Mouse (Mus musculus): ENCODE data around the gene Slc2a4.

Slc2a4 gene

DNA sequence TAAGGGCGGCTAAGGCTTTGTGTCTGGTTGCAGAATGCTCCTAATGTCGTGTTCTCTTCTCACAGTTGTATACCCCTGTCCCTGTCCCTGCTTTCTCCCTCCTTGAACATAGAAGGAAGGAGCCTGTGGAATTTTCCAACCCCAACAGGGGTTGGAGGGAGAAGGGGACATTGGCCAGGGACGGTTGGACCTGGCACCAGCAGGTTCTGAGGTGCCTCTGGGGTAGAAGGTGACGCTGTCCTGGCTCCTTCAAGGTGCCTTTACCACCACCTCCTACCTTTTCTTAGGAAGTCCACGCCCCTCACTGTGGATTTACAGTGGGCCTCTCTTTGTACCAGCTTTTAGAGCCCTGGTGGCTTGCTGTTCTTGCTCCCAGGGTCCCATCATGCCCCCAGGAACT, 10.2 kb downstream of the Slc2a4 start:
- POLR2A ChIA-PET: interaction anchor here (0.6 to 19.7 kb wide), 22 partner anchors 9 to 152 kb away, joined by 3 to 350 read pairs (median 5); partner anchors contain the start of genes Eif5a (in 3 of the 4), Slc2a4 (in 3 of the 4), 2810408A11Rik (in 2 of the 4) and Neurl4 (in 2 of the 4)

GRCm38 (mm10) chr11:69937385-69937784, 10.6 kb downstream of the Slc2a4 start:
- ChIA-PET POLR2A (interaction anchor here (0.6 to 19.7 kb wide), 24 partner anchors 9 to 183 kb away, joined by 3 to 350 read pairs (median 5); partner anchors contain the start of genes Eif5a (in 3 of the 4), Slc2a4 (in 3 of the 4), 2810408A11Rik (in 1 of the 4) and Cldn7 (in 1 of the 4)), CTCF (interaction anchor here (0.5 to 11.3 kb wide), 10 partner anchors 9 to 662 kb away, joined by 3 to 378 read pairs (median 5); partner anchors contain the start of genes Slc2a4 (in 4 of the 4) and Dvl2 (in 1 of the 4))

More for the DNA sequence above, 10.2 kb downstream of the Slc2a4 start:
- CTCF ChIA-PET: interaction anchor here (0.6 to 11.3 kb wide), 7 partner anchors 11 to 117 kb away, joined by 4 to 378 read pairs (median 13); partner anchors contain the start of genes Slc2a4 (in 4 of the 4) and Dvl2 (in 1 of the 4)

- CTCF ChIA-PET: interaction anchor here (0.5 to 11.3 kb wide), 17 partner anchors 8 to 661 kb away, joined by 3 to 378 read pairs (median 4); partner anchors contain the start of genes Slc2a4 (in 4 of the 4), Cldn7 (in 2 of the 4) and Eif5a (in 1 of the 4)
- POLR2A ChIA-PET: interaction anchor here (0.5 to 19.7 kb wide), 29 partner anchors 10 to 277 kb away, joined by 3 to 350 read pairs (median 5); partner anchors contain the start of genes Slc2a4 (in 3 of the 4), 2810408A11Rik (in 2 of the 4), Eif5a (in 2 of the 4) and Neurl4 (in 2 of the 4)
These were observed 11.2 kb downstream of the Slc2a4 start for GRCm38 (mm10) chr11:69936714-69937347.

- ChIA-PET POLR2A (interaction anchor here (0.6 to 19.7 kb wide), 34 partner anchors 9 to 496 kb away, joined by 3 to 350 read pairs (median 6); partner anchors contain the start of genes Eif5a (in 4 of the 4), Slc2a4 (in 3 of the 4), 2810408A11Rik (in 2 of the 4) and Ctdnep1 (in 2 of the 4)), CTCF (interaction anchor here (0.6 to 11.3 kb wide), 14 partner anchors 9 to 636 kb away, joined by 3 to 378 read pairs (median 18); partner anchors contain the start of genes Slc2a4 (in 4 of the 4), Cldn7 (in 2 of the 4) and Eif5a (in 1 of the 4))
These were observed 11.8 kb downstream of the Slc2a4 start for GRCm38 (mm10) chr11:69936156-69936555.

DNA sequence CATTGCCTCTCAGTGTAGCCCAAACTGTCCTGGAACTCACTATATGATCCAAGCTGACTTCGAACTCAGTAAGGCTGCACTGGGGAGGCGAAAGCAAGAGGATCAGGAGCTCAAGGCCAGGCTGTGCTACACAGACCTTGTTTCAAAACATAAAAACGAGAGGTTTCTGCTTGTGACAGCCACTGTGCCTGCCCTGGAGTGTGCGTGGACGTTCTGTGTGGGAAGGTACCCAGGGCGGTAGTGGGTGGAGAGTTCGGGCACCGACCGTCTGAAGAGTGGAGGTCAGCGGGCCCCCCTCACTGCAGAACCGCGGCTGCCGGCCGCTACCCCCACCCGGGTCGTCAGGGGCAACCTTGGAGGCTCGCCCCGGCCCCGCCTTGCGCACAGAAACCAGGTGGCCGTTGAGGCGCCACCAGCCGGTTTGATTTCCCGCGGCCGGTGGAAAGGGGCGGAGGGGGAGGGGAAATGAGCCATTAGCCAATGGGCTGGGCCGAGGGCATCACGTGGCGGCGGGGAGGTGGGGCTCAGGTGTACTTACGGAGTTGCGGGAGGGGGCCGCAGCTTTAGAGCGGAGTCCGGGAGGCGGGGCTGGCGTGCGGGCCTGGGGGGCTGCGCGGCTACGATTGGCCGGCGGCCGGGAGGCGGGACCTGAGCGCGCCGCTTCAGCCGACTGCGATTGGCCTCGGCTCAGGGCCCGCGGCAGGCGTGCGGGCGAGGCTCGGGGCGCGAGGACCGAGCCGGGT, 12.7 kb downstream of the Slc2a4 start, which contains the start of gene Ybx2:
TSS of gene Ybx2 (plus strand) at position 660 of the 743 bp plus-strand sequence.
- POLR2A ChIA-PET: interaction anchor here (0.6 to 19.7 kb wide), 45 partner anchors 10 to 304 kb away, joined by 3 to 350 read pairs (median 5); partner anchors contain the start of genes Eif5a (in 4 of the 4), Slc2a4 (in 3 of the 4), Ctdnep1 (in 2 of the 4) and Dvl2 (in 2 of the 4)
- CTCF ChIA-PET: interaction anchor here (0.7 to 11.3 kb wide), 38 partner anchors 9 to 386 kb away, joined by 3 to 378 read pairs (median 6); partner anchors contain the start of genes Slc2a4 (in 4 of the 4), Cldn7 (in 2 of the 4), Eif5a (in 2 of the 4) and Tmem95 (in 2 of the 4)

DNA sequence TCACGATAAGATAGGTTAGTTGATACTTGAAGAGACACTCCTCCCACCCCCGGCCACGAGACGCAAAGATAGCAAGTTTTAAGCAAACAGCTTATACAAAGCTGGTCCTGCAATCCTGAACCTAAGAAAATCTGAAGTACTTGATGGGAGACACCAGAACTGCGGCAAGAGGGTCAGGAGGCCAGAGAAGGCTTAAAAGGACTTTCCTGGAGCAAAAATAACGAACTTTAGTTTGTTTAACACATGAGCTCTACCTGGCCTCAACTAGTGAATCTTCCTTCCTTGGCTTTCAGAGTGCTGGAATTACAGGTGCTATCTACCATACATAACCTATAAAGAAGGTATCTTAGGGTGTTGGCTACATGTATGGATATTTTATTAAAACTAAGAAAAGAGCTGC, 13.3 kb downstream of the Slc2a4 start:
- ChIA-PET CTCF (interaction anchor here (0.5 to 11.3 kb wide), 89 partner anchors 9 to 515 kb away, joined by 3 to 378 read pairs (median 5); partner anchors contain the start of genes Slc2a4 (in 4 of the 4), Eif5a (in 3 of the 4), Elp5 (in 3 of the 4) and Slc16a11 (in 3 of the 4)), POLR2A (interaction anchor here (0.7 to 19.7 kb wide), 52 partner anchors 11 to 278 kb away, joined by 3 to 350 read pairs (median 4); partner anchors contain the start of genes Eif5a (in 4 of the 4), Slc2a4 (in 3 of the 4), Ctdnep1 (in 2 of the 4) and Dvl2 (in 2 of the 4))

DNA sequence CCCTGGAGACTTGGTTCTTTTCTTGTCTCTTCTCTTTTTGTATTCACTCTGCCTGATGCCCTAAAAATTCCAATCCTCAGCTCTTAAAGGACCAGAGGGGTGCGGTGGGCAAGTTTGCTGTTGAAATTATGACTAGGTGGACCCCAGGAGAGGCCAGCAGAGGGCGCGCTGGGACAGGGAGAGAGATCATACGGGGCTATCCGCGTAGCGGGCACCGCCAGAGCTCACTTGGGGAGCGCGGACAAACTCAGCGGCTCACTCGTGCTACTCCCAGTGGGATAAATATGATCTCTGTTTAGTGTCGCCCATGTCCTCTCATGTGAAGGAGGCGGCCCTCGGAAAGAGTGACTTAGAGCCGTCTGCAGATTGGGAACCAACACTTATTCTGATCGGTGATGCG, 13.8 kb downstream of the Slc2a4 start:
- CTCF ChIA-PET: interaction anchor here (0.5 to 11.3 kb wide), 110 partner anchors 8 to 515 kb away, joined by 3 to 378 read pairs (median 4); partner anchors contain the start of genes Slc2a4 (in 4 of the 4), Eif5a (in 3 of the 4), Elp5 (in 3 of the 4) and Cldn7 (in 2 of the 4)

DNA sequence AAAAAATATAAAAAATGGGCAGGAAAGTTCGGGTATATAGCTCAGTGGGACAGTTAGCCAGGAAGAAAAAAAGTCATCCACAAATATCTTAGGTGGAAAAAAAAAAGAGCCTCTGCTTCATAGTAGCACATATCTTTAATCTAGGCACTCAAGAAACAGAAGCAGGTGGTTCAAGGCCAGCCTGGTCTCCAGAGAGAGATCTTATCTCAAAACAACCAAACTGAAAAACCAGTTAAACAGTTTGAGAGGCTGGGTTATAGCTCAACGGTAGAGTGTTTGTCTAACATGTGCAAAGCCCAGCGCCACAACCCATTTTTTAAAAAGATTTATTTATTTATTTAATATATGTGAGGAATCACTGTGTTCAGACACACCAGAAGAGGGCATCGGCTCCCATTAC, 14.9 kb downstream of the Slc2a4 start:
- ChIA-PET CTCF (interaction anchor here (0.6 to 11.3 kb wide), 33 partner anchors 7 to 405 kb away, joined by 3 to 378 read pairs (median 5); partner anchors contain the start of genes Slc2a4 (in 4 of the 4), Eif5a (in 2 of the 4), Tmem95 (in 2 of the 4) and Acadvl (in 1 of the 4)), POLR2A (interaction anchor here (0.6 to 19.7 kb wide), 10 partner anchors 11 to 280 kb away, joined by 3 to 350 read pairs (median 16); partner anchors contain the start of genes Eif5a (in 4 of the 4), Slc2a4 (in 2 of the 4), Cldn7 (in 1 of the 4) and Gps2 (in 1 of the 4))

More for the DNA sequence above, 13.8 kb downstream of the Slc2a4 start:
- POLR2A ChIA-PET: interaction anchor here (0.5 to 19.7 kb wide), 46 partner anchors 12 to 279 kb away, joined by 3 to 350 read pairs (median 4); partner anchors contain the start of genes Eif5a (in 4 of the 4), Slc2a4 (in 3 of the 4), Ctdnep1 (in 2 of the 4) and 2810408A11Rik (in 1 of the 4)

GRCm38 (mm10) chr11:69932254-69932653, 15.7 kb downstream of the Slc2a4 start:
- ChIA-PET POLR2A (interaction anchor here in 2 of 4 experiments (0.5 to 19.7 kb wide), 9 partner anchors 10 to 487 kb away, joined by 3 to 350 read pairs (median 8); partner anchors contain the start of genes Eif5a (in 2 of the 2), Slc2a4 (in 2 of the 2), Dvl2 (in 1 of the 2) and Gps2 (in 1 of the 2)), CTCF (interaction anchor here in 3 of 4 experiments (0.7 to 11.3 kb wide), 9 partner anchors 10 to 68 kb away, joined by 3 to 378 read pairs (median 5); partner anchors contain the start of genes Slc2a4 (in 2 of the 3), 2810408A11Rik (in 1 of the 3), Dvl2 (in 1 of the 3) and Eif5a (in 1 of the 3))

GRCm38 (mm10) chr11:69931769-69932168, 16.2 kb downstream of the Slc2a4 start:
- ChIA-PET POLR2A (interaction anchor here in 2 of 4 experiments (0.5 to 19.7 kb wide), 9 partner anchors 11 to 487 kb away, joined by 3 to 350 read pairs (median 3); partner anchors contain the start of genes Eif5a (in 2 of the 2), Dvl2 (in 1 of the 2), Gps2 (in 1 of the 2) and Slc2a4 (in 1 of the 2)), CTCF (interaction anchor here (0.8 to 11.3 kb wide), 10 partner anchors 17 to 68 kb away, joined by 3 to 378 read pairs (median 4); partner anchors contain the start of genes Slc2a4 (in 2 of the 4), 2810408A11Rik (in 1 of the 4), Dvl2 (in 1 of the 4) and Neurl4 (in 1 of the 4))

DNA sequence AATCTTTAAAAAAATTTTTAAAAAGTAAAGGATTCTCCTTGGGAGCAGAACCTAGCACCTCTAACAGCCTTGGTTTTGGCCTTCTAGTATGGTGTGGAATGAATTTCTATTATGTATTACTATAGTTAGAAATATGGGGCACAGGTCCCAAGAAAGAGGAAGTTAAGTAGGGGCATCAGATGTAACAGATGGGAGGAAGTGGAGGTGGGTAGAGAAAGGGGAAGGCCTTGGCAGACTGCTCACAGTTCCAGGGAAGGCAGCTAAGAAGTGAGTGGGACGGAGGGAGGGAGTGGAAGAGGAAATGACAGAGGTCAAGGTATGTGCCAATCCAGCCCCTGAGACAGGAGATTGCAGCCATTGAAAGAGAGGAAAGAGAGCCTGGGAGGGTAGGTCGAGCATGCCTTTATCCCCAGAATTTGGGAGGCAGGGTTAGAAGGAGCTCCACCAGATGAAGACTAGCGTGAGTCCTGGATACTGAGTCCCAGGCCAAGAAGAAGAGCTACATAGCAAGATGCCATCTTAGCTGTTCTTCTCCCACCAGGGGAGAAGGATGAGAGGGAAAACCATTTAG, 16.9 kb downstream of the Slc2a4 start:
- ChIA-PET POLR2A (interaction anchor here in 3 of 4 experiments (0.6 to 19.7 kb wide), 9 partner anchors 10 to 172 kb away, joined by 3 to 350 read pairs (median 3); partner anchors contain the start of genes Eif5a (in 2 of the 3), Dvl2 (in 1 of the 3), Gps2 (in 1 of the 3) and Slc2a4 (in 1 of the 3)), CTCF (interaction anchor here (1.1 to 11.3 kb wide), 6 partner anchors 18 to 48 kb away, joined by 3 to 378 read pairs (median 4); partner anchors contain the start of gene Slc2a4 (in 2 of the 4))

DNA sequence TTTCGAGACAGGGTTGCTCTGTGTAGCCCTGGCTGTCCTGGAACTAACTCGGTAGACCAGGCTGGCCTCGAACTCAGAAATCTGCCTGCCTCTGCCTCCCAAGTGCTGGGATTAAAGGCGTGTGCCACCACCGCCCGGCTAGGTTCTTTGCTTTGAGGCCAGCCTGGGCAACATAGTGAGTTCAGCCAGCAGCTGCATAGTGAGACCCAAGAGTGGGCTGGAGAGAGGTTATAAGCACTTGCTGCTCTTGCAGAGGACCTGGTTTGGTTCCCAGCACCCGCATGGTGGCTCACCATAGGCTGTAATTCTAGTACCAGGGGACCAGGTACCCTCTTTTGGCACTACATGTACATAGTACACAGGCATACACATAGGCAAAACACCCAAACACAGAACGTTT, 17.8 kb downstream of the Slc2a4 start:
- CTCF ChIA-PET: interaction anchor here in 3 of 4 experiments (0.6 to 11.3 kb wide), 3 partner anchors 18 to 576 kb away, joined by 6 to 378 read pairs (median 8); partner anchors contain the start of gene Slc2a4 (in 1 of the 3)
- POLR2A ChIA-PET: interaction anchor here in 2 of 4 experiments (0.7 to 19.7 kb wide), 4 partner anchors 9 to 79 kb away, joined by 3 to 350 read pairs (median 6); partner anchors contain the start of genes Eif5a (in 2 of the 2), Gps2 (in 1 of the 2) and Slc2a4 (in 1 of the 2)

GRCm38 (mm10) chr11:69929712-69930111, 18.3 kb downstream of the Slc2a4 start:
- ChIA-PET POLR2A (no interaction called here), CTCF (interaction anchor here in 1 of 4 experiments (0.6 kb wide), 1 partner anchor 576 kb away, joined by 8 read pairs; no protein-coding TSS in a partner anchor)

- CTCF ChIA-PET: interaction anchor here in 3 of 4 experiments (0.6 to 1.1 kb wide), 5 partner anchors 21 to 583 kb away, joined by 3 to 6 read pairs (median 3); partner anchors contain the start of gene Slc2a4 (in 2 of the 3)
- POLR2A ChIA-PET: interaction anchor here in 2 of 4 experiments (0.6 to 1.8 kb wide), 4 partner anchors 12 to 94 kb away, joined by 3 to 9 read pairs (median 4); no protein-coding TSS in a partner anchor
These were observed 20.5 kb downstream of the Slc2a4 start for GRCm38 (mm10) chr11:69927501-69927900.

- POLR2A ChIA-PET: interaction anchor here in 3 of 4 experiments (1.2 to 14.2 kb wide), 17 partner anchors 13 to 200 kb away, joined by 3 to 353 read pairs (median 18); partner anchors contain the start of genes Slc2a4 (in 3 of the 3), 2810408A11Rik (in 2 of the 3), Neurl4 (in 2 of the 3) and Tmem95 (in 2 of the 3)
- CTCF ChIA-PET: interaction anchor here in 3 of 4 experiments (0.7 to 5.3 kb wide), 6 partner anchors 11 to 191 kb away, joined by 5 to 40 read pairs (median 6); partner anchors contain the start of genes Slc2a4 (in 1 of the 3), Tmem95 (in 1 of the 3) and Ybx2 (in 1 of the 3)
These were observed 25.2 kb downstream of the Slc2a4 start for GRCm38 (mm10) chr11:69922796-69923195.

Data from embryonic stem cell, embryonic (primary cell).